Mouse (Mus musculus) lung, postnatal 10 days (tissue): Measurements from ENCODE around the gene Rhob.

Experiments used
- DNase-seq: peaks from one replicate; pipeline ENCODE4 v3.0.0; 2021

The Rhob gene

GRCm38 (mm10) chr12:8499871-8500596 lies at the start of gene Rhob:
Rhob (minus strand) TSS chr12:8500009.
- peak; percentile 98 for DNase-seq

GRCm38 (mm10) chr12:8547357-8547756 lies 47.5 kb upstream of the Rhob start:
- DNase-seq, result peak; percentile 85

DNA sequence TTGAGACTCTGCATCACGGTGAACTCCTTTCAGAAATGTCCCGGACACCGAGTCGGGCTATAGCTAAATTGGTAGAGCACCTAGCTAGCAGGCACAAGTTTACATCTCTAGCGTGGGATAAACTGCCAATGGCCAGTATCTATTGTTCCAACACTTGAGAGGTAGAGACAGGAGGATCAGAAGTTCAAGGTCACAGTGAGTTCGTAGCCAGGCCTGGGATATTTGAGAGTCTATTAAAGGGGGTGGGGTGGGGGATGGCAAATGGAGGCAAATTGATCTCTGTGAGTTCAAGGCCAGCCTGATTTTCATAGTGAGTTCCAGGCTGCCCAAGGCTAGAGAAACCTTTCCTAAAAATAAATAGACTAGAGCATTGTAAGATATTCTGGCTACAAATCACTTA lies 47.0 kb upstream of the Rhob start:
- DNase-seq, result no peak

DNA sequence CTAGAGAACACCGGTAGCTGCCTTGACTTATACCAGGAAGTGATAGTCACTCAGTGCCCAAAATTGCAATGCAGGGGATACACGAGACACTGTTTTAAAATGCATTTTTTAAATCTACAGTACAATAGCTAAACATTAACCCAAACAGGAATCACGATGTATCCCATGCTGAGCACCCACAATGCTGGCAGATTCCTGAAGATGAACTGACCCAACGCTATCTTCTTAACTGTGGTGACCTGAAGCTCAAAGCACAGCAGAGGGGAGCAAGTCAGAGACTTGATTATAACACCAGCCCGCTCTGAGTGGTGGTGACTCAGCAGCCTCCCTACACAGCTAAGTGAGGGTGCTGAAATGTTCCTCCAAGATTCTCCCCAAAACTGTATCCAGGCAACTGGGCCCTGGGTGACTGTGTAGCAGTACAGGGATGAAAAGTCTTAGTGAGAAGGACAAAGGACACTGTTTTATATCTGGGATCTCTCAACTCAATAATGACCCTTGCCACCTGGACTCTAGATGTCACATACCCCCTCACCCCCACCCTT lies 45.3 kb upstream of the Rhob start:
- no peak for DNase-seq

DNA sequence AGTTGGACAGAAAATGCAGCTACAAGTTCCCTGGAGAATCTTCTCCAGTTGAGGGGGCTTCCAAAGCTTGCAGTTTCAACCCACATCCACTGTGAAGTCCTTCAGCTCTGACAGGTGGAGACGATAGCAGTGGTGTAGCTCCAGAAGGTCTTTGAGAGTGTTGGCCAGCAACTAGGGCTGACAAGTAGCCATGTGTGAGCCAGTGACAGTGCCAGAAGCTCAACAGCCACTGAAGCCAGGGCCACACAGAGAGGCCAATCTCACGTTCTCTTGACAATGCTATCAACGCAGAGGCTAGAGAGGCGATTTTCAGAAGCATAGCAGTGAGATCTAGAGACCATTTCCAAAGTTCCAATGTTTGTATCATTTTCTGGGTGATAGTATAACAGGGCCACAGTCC lies 42.6 kb upstream of the Rhob start:
- DNase-seq, result no peak

DNA sequence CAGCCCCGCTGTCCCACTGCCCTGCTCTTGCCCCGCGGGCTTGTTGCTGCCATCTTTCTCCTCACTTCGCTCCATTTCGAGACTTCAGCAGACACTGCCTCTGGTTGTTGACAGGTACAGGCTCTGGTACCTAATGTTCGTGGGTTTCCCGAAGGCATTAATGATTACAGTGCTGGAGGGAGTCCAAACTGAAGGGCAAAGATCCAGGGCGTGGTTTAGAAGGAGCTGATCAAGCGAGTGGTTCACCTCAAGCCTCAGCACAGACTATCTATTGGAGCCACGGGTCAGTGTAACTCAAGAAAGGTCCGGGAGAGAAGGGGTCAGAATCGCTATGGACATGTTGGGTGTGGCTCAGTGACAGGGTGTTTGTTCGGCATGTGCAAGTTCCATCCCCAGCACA lies 39.7 kb upstream of the Rhob start:
- DNase-seq, result no peak

- DNase-seq, result no peak
Measured at GRCm38 (mm10) chr12:8537291-8537690, 37.5 kb upstream of the Rhob start.

DNA sequence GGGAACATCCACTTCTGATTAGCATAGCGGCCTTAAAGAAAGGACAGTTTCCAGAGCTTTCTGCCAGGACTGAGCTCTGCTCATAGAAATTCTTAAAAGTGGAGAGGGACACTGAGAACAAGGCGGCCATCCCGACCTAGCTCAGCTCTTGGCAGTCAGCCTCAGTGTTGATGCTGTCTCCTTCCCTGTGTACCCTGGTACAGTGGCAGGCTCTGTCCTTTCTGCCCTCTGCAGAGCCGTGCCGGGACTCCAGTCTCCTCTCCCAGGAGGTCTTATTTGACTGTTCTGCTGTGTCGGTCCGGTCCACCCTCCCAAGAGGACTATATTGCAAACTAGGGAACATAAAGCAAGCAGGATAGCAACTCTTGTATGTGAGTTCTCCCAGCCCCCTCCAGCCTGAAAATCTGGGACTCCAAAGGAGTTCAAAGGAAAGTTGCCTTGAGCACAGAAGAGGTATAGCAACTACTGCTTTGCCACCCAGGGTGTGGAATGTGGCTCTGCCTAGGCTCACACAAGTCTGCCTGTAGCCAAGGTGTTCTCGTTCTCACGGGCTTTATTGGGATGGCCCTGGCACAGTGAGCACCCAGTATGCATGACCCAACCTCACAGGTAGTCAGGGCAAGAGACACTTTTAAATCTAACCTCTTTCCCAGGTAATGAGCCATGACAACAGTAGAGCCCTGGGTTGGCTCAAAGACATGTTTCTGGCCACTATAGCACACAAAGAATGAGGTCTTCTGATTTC lies 36.6 kb upstream of the Rhob start:
- DNase-seq, result no peak

- no peak for DNase-seq
Measured at GRCm38 (mm10) chr12:8535596-8535995, 35.8 kb upstream of the Rhob start.

DNA sequence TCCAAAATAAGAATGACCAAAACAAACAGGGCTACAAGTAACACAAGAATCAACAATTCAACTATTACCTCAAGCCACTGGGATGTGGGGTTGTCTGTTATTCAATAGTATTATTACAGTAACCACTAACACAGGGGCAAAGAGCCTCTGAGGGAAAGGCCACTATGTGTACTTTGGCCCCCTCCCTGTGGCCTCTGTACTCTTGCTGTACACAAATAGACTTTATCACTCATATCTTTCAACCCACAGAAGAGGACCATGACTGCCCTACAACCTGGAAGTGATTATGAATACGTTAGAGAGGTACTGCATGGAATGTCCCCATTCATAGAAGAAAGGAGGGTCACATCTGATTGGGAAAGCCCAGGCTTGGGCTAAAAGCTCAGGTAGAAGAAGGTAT lies 35.1 kb upstream of the Rhob start:
- no peak for DNase-seq

- no peak for DNase-seq
Measured at GRCm38 (mm10) chr12:8527770-8528169, 28.0 kb upstream of the Rhob start.

GRCm38 (mm10) chr12:8527175-8527574 lies 27.4 kb upstream of the Rhob start:
- no peak for DNase-seq

- DNase-seq, result no peak
Measured at GRCm38 (mm10) chr12:8524062-8524461, 24.3 kb upstream of the Rhob start.

GRCm38 (mm10) chr12:8522711-8523110 lies 22.9 kb upstream of the Rhob start:
- no peak for DNase-seq

GRCm38 (mm10) chr12:8521375-8522047 lies 21.7 kb upstream of the Rhob start:
- peak; percentile 84 for DNase-seq

DNA sequence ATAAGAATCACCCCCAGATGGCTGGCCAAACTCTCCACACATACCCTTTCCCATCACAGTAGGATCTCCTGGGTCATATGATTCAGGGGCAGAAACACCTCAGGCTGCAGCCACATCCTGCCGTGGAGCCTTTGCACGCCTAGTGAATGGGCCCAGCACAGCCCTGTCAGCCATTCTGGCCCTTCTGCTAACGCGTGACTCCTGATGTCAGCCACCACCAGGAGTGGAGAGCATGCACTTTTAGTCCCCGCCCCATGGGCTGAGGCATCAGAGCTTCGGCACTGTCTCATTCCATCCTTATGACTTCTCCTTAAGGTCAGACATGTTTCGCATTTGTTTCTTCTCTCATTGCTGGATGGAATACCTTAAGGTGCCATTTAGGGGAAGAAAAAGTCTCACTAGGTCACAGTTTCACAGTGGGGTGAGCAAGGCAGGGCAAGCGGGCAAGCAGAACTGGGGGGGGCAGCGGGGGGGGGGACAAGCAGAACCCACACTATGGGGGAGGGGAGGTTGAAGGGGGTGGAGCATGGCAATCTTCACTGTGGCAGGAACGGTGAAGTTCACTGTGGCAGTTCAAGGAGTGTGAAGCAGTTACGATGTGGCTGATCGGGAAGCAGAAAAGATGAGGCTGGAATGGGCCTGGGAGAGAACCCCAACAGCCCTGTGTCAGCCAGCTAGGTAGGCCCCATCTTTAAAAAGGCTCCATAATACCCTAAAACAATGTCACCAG lies 19.8 kb upstream of the Rhob start:
- DNase-seq, result peak; percentile 27

- peak; percentile 53 for DNase-seq
Measured at GRCm38 (mm10) chr12:8511037-8511882, 11.5 kb upstream of the Rhob start.

DNA sequence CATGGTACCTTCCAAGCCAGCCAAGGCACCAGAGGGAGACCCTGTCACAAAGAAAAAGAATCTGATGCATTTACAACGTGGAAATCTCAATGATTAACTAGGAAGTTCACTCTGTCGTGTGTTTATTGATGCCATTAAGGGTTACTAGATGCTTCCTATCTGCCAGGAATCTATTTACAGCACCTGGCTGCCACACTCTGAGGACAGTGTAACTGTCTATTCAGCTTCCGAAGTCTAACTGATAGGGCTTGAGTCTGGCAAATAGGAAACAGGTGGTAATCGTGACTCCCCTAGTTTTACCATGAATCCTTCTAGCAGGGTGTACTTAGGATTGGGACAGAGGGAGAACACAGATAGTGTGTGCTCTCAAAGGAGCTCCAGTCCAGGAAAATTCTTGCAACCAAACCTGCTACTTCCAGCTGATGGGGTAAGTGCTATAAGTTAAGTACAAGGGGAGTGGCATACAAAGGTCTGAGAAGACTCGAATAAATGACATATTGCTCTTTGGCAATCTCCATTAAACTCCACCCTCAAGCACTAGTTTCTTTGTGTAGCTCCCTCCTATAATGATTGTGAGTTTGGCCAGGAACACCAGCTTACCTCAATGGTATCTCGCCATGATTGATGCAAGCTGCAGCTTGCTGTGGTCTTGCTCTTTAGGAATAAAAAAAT lies 10.6 kb upstream of the Rhob start:
- no peak for DNase-seq

DNA sequence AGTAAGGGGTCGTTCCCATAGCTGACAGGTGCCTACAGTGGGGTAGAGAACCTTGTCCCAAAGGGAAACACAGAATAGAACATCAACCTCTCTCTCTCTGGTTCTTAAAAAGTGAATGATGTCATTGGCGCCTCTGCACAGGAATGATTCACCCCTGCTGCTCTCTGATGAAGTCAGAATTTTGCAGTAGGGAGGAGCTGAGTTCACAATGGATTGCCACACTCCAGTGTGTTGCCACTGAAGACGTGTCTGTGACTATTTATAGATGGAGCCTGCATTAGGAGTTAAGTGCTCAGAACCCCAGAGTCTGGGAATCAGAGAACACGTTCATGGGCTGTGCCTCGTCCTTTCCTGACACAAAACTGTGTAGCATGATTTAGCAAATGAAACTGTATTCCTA lies 9.9 kb upstream of the Rhob start:
- DNase-seq, result peak; percentile 53

GRCm38 (mm10) chr12:8506954-8507707 lies 7.3 kb upstream of the Rhob start:
- peak; percentile 57 for DNase-seq

- DNase-seq, result no peak
Measured at GRCm38 (mm10) chr12:8504131-8504530, 4.3 kb upstream of the Rhob start.
